Mouse (Mus musculus) liver, embryonic 11.5 days (tissue): ENCODE results near the gene Gm29094. TPM values are rescaled to one million over a fixed set of nuclear protein-coding genes. Genes with fewer than 3 reads are reported as not detected.

ENCODE experiments used
- ATAC-seq: fragments of 200-750 bp; cut with Nextera tagmentation; replicated peaks from 2 replicates; pipeline ENCODE4 v1.8.0; 2017; ENCODE audit warnings: moderate number of reproducible peaks, mild to moderate bottlenecking, moderate TSS enrichment, moderate library complexity; ENCODE audit not compliant: low FRiP score
- DNase-seq: peaks from one replicate; pipeline ENCODE4 v3.0.0-alpha.2; 2017; ENCODE audit warnings: low spot score
- H3K27ac ChIP-seq: fragments of 300-500 bp; sonication (generic); 2 replicates; pipeline ENCODE4 v1.5.1; 2014; ENCODE audit warnings: mild to moderate bottlenecking, low read depth, low read length, control low read depth
- H3K27me3 ChIP-seq: fragments of 300-500 bp; sonication (generic); replicated peaks from 2 replicates; pipeline ENCODE4 v1.6.1; 2014; ENCODE audit warnings: low read length, mixed read lengths; ENCODE audit not compliant: control insufficient read depth, insufficient read depth
- H3K36me3 ChIP-seq: fragments of 300-500 bp; sonication (generic); 2 replicates; pipeline ENCODE4 v1.6.1; 2014; ENCODE audit warnings: mild to moderate bottlenecking, low read length, moderate library complexity, mixed read lengths; ENCODE audit not compliant: control insufficient read depth, insufficient read depth
- H3K4me1 ChIP-seq: fragments of 300-500 bp; sonication (generic); replicated peaks from 2 replicates; pipeline ENCODE4 v1.6.1; 2014; ENCODE audit warnings: low read length, mixed read lengths; ENCODE audit not compliant: control insufficient read depth, insufficient read depth
- H3K4me2 ChIP-seq: fragments of 300-500 bp; sonication (generic); 2 replicates; pipeline ENCODE4 v1.6.1; 2014; ENCODE audit warnings: mild to moderate bottlenecking, control low read depth, moderate library complexity
- H3K4me3 ChIP-seq: fragments of 300-500 bp; sonication (generic); 2 replicates; pipeline ENCODE4 v1.5.1; 2014; ENCODE audit warnings: low read depth, low read length, control low read depth
- H3K9ac ChIP-seq: fragments of 300-500 bp; sonication (generic); 2 replicates; pipeline ENCODE4 v1.6.1; 2014; ENCODE audit warnings: low read depth, low read length, control low read depth
- H3K9me3 ChIP-seq: fragments of 300-500 bp; sonication (generic); 2 replicates; pipeline ENCODE4 v1.6.1; 2016; ENCODE audit warnings: low read length, inconsistent platforms, mixed read lengths; ENCODE audit not compliant: control insufficient read depth
- WGBS: fragments of 180-500 bp; shearing (Covaris S2); extraction: QIAGEN DNeasy Blood & Tissue Kit; methylation state at CpG from one replicate; pipeline ENCODE4 v1.1.7; 2014; 5-methylcytosine and 5-hydroxymethylcytosine counted together
- polyA plus RNA-seq: library from polyadenylated mRNA; unstranded; fragments of >200 nt; fragmentation: Nextera tagmentation; extraction: Ambion mirVana; gene quantifications from 2 replicates; pipeline ENCODE4 v1.2.1, GENCODE M21; 2014

Gene Gm29094
- polyA plus RNA-seq, 1 experiment from 2014 or later, result not detected

GRCm38 (mm10) chr9:89264571-89264970, 65.4 kb downstream of the Gm29094 start:
- Histone ChIP-seq H3K4me2 (no peak overlapping the region), H3K27me3 (no peaks in the 10 kb centered on the region), H3K4me1 (no peaks in the 10 kb centered on the region), H3K27ac (no peak overlapping the region), H3K9me3 (no peaks in the 10 kb centered on the region), H3K36me3 (no peaks in the 10 kb centered on the region), H3K9ac (no peak overlapping the region), H3K4me3 (no peak overlapping the region)
- ATAC-seq, result no peak
- WGBS, result 77% methylated on average over 1 of the region's 1 CpGs
- no peak for DNase-seq

Other genes starting within 250 kb of the Gm29094 start
- not detected in 2 replicates for gene Bcl2a1a, start 242.5 kb upstream of the Gm29094 start, polyA plus RNA-seq
- gene Trim43b, start 106.5 kb upstream of the Gm29094 start, polyA plus RNA-seq, result not detected in 2 replicates
- 0.45 and 0.75 TPM in 2 replicates for gene Bcl2a1b, start 170 bp upstream of the Gm29094 start, polyA plus RNA-seq
- gene Mthfs, start 11.3 kb downstream of the Gm29094 start, polyA plus RNA-seq, result 16.5 and 19.6 TPM in 2 replicates